Mouse (Mus musculus) spleen, postnatal 14 days (tissue): ENCODE results near the gene A430033K04Rik.
A peak's percentile ranks its signal among the peaks of the same experiment; 100 is the strongest.

ENCODE experiments used
- DNase-seq, 2 experiments: peaks; one replicate each; pipeline ENCODE4 v3.0.0; 2021 to 2022; ENCODE audit warnings: low spot score in 2 of 2

Gene A430033K04Rik

GRCm38 (mm10) chr5:138622645-138623477 is at the start of gene A430033K04Rik:
A430033K04Rik (plus strand) TSS chr5:138622859.
- DNase-seq: peak; percentile 81 to 84

GRCm38 (mm10) chr5:138587396-138587795 is 35.3 kb upstream of the A430033K04Rik start:
- no peak for DNase-seq

- DNase-seq: peak in 1 of 2 experiments; percentile 20
Observed at GRCm38 (mm10) chr5:138618353-138618752, 4.3 kb upstream of the A430033K04Rik start.

GRCm38 (mm10) chr5:138619211-138620128 is 3.2 kb upstream of the A430033K04Rik start, which contains the start of gene Zfp68:
Zfp68 (minus strand) TSS chr5:138619761.
- DNase-seq: peak; percentile 77 to 84

- DNase-seq: no peak
Observed at GRCm38 (mm10) chr5:138620836-138621235, 1.8 kb upstream of the A430033K04Rik start.

GRCm38 (mm10) chr5:138623478-138623875 is 818 bp downstream of the A430033K04Rik start:
- no peak for DNase-seq

GRCm38 (mm10) chr5:138636486-138636885 is 13.8 kb downstream of the A430033K04Rik start:
- DNase-seq: no peak

GRCm38 (mm10) chr5:138641081-138641480 is 18.4 kb downstream of the A430033K04Rik start:
- DNase-seq: no peak

- DNase-seq: no peak
Observed at GRCm38 (mm10) chr5:138641761-138642160, 19.1 kb downstream of the A430033K04Rik start.

- DNase-seq: no peak
Observed at GRCm38 (mm10) chr5:138652911-138653310, 30.3 kb downstream of the A430033K04Rik start.

- DNase-seq: peak in 1 of 2 experiments; percentile 6
Observed at GRCm38 (mm10) chr5:138656477-138657156, 34.0 kb downstream of the A430033K04Rik start.

- DNase-seq: no peak
Observed at GRCm38 (mm10) chr5:138657407-138657806, 34.7 kb downstream of the A430033K04Rik start.

GRCm38 (mm10) chr5:138657854-138658253 is 35.2 kb downstream of the A430033K04Rik start:
- DNase-seq: peak in 1 of 2 experiments; percentile 6

GRCm38 (mm10) chr5:138658922-138659321 is 36.3 kb downstream of the A430033K04Rik start:
- DNase-seq: peak in 1 of 2 experiments; percentile 9

- no peak for DNase-seq
Observed at GRCm38 (mm10) chr5:138683023-138683766, 60.5 kb downstream of the A430033K04Rik start.

- no peak for DNase-seq
Observed at GRCm38 (mm10) chr5:138683821-138684220, 61.2 kb downstream of the A430033K04Rik start.

GRCm38 (mm10) chr5:138687453-138687852 is 64.8 kb downstream of the A430033K04Rik start:
- DNase-seq: no peak

- no peak for DNase-seq
Observed at GRCm38 (mm10) chr5:138689254-138689653, 66.6 kb downstream of the A430033K04Rik start.

GRCm38 (mm10) chr5:138692936-138693570 is 70.4 kb downstream of the A430033K04Rik start:
- DNase-seq: no peak

GRCm38 (mm10) chr5:138694036-138694435 is 71.4 kb downstream of the A430033K04Rik start:
- no peak for DNase-seq
